Mouse (Mus musculus) c-Kit-negative CD71-positive TER-119-positive erythroid progenitor cells, embryonic 14.5 days (primary cell): ENCODE data around the gene Hspa1b.
"Not testable (repeated sequence)": the region's sequence is repeated elsewhere in the genome, so short reads cannot be mapped to it uniquely, and the experiment has no call there.

Experiments
- DNase-seq: peaks from one replicate; pipeline ENCODE4 v3.0.0-alpha.2; 2013; ENCODE audit warnings: low read depth, low spot score

Hspa1b gene

GRCm38 (mm10) chr17:34959130-34959778 is at the start of gene Hspa1b:
Gene Hspa1b (minus strand): TSS chr17:34959238.
- DNase-seq, result not testable (repeated sequence)

- no peak for DNase-seq
Observed at GRCm38 (mm10) chr17:35007387-35007991, 48.5 kb upstream of the Hspa1b start.

GRCm38 (mm10) chr17:35005902-35006301 is 46.9 kb upstream of the Hspa1b start:
- not testable (repeated sequence) for DNase-seq

- no peak for DNase-seq
Observed at GRCm38 (mm10) chr17:35005158-35005557, 46.1 kb upstream of the Hspa1b start.

- DNase-seq, result no peak
Observed at GRCm38 (mm10) chr17:35004075-35004717, 45.2 kb upstream of the Hspa1b start.

- DNase-seq, result no peak
Observed at GRCm38 (mm10) chr17:35003022-35003838, 44.2 kb upstream of the Hspa1b start.

- no peak for DNase-seq
Observed at GRCm38 (mm10) chr17:35002153-35002865, 43.3 kb upstream of the Hspa1b start.

GRCm38 (mm10) chr17:35001452-35002152 is 42.6 kb upstream of the Hspa1b start:
- no peak for DNase-seq

GRCm38 (mm10) chr17:35000717-35001451 is 41.8 kb upstream of the Hspa1b start, which contains the start of gene Vars:
Gene Vars (plus strand): TSS chr17:35000987.
- peak; percentile 74 for DNase-seq

- not testable (repeated sequence) for DNase-seq
Observed at GRCm38 (mm10) chr17:34999871-35000716, 41.1 kb upstream of the Hspa1b start.

GRCm38 (mm10) chr17:34998526-34999430 is 39.7 kb upstream of the Hspa1b start:
- no peak for DNase-seq

GRCm38 (mm10) chr17:34997142-34997483 is 38.1 kb upstream of the Hspa1b start:
- DNase-seq, result no peak

GRCm38 (mm10) chr17:34996411-34997141 is 37.5 kb upstream of the Hspa1b start:
- no peak for DNase-seq

GRCm38 (mm10) chr17:34995927-34996326 is 36.9 kb upstream of the Hspa1b start:
- not testable (repeated sequence) for DNase-seq

GRCm38 (mm10) chr17:34995192-34995591 is 36.2 kb upstream of the Hspa1b start:
- DNase-seq, result not testable (repeated sequence)

- no peak for DNase-seq
Observed at GRCm38 (mm10) chr17:34994751-34995150, 35.7 kb upstream of the Hspa1b start.

- no peak for DNase-seq
Observed at GRCm38 (mm10) chr17:34984218-34984617, 25.2 kb upstream of the Hspa1b start.
